Mouse (Mus musculus): ENCODE measurements around the gene Zdhhc18. TPM values are rescaled to one million over a fixed set of nuclear protein-coding genes. Genes with fewer than 3 reads are reported as not detected.
A peak's percentile ranks its signal among the peaks of the same experiment; 100 is the strongest.

Zdhhc18 gene
- polyA plus RNA-seq, 1 experiment from 2014 or later: 1.9 TPM

- DNase-seq (ENCODE audit: low spot score) (no peak), ATAC-seq (replicated peaks; ENCODE audit: low FRiP score, low TSS enrichment, low read depth) (no peak)
- Histone ChIP-seq H3K4me1 (replicated peaks; ENCODE audit: control insufficient read depth, insufficient read depth, low read length) (peaks cover 28% of the 10 kb centered on the region), H3K9ac (ENCODE audit: low read length) (no peak overlapping the region), H3K27me3 (replicated peaks; ENCODE audit: control insufficient read depth, insufficient read depth, low read length) (no peaks in the 10 kb centered on the region), H3K36me3 (ENCODE audit: control insufficient read depth, insufficient read depth, low read length) (peaks cover 41% of the 10 kb centered on the region), H3K4me2 (ENCODE audit: low read length) (no peak overlapping the region), H3K27ac (ENCODE audit: low read depth) (no peak overlapping the region), H3K9me3 (ENCODE audit: control insufficient read depth, low read length) (no peaks in the 10 kb centered on the region), H3K4me3 (ENCODE audit: low read depth, low read length) (no peak overlapping the region)
- 79% methylated on average over 7 of the region's 7 CpGs for WGBS
These were observed 27.3 kb upstream of the Zdhhc18 start for GRCm38 (mm10) chr4:133677266-133677665.

- H3K4me2 ChIP-seq (ENCODE audit: low read length): 0 out of 2 replicates have a peak overlapping the region, but pooled peaks have one; percentile 2
- no peak overlapping the region for H3K9ac ChIP-seq (ENCODE audit: low read length)
- no peaks in the 10 kb centered on the region for H3K27me3 ChIP-seq (replicated peaks; ENCODE audit: control insufficient read depth, insufficient read depth, low read length)
- no peak for ATAC-seq (replicated peaks; ENCODE audit: low FRiP score, low TSS enrichment, low read depth)
- no peak for DNase-seq (ENCODE audit: low spot score)
- WGBS: 24% methylated on average over 3 of the region's 3 CpGs
- no peak overlapping the region for H3K4me3 ChIP-seq (ENCODE audit: low read depth, low read length)
- H3K4me1 ChIP-seq (replicated peaks; ENCODE audit: control insufficient read depth, insufficient read depth, low read length): peaks cover 28% of the 10 kb centered on the region
- H3K27ac ChIP-seq (ENCODE audit: low read depth): peak overlapping the region; percentile 57; the same call in 1 of the 2 replicates
- peaks cover 30% of the 10 kb centered on the region for H3K36me3 ChIP-seq (ENCODE audit: control insufficient read depth, insufficient read depth, low read length)
- H3K9me3 ChIP-seq (ENCODE audit: control insufficient read depth, low read length): no peaks in the 10 kb centered on the region
These were observed 26.2 kb upstream of the Zdhhc18 start for GRCm38 (mm10) chr4:133676189-133676588.

- Histone ChIP-seq H3K27ac (ENCODE audit: low read depth) (peak overlapping the region; percentile 57; the same call in 1 of the 2 replicates), H3K27me3 (replicated peaks; ENCODE audit: control insufficient read depth, insufficient read depth, low read length) (no peaks in the 10 kb centered on the region), H3K4me2 (ENCODE audit: low read length) (peak overlapping the region; percentile 2; the same call in 1 of the 2 replicates), H3K9me3 (ENCODE audit: control insufficient read depth, low read length) (no peaks in the 10 kb centered on the region), H3K9ac (ENCODE audit: low read length) (0 out of 2 replicates have a peak overlapping the region, but pooled peaks have one; percentile 16), H3K4me3 (ENCODE audit: low read depth, low read length) (no peak overlapping the region), H3K36me3 (ENCODE audit: control insufficient read depth, insufficient read depth, low read length) (peaks cover 24% of the 10 kb centered on the region), H3K4me1 (replicated peaks; ENCODE audit: control insufficient read depth, insufficient read depth, low read length) (peaks cover 32% of the 10 kb centered on the region)
- WGBS: 2% methylated on average over 5 of the region's 5 CpGs
- ATAC-seq (replicated peaks; ENCODE audit: low FRiP score, low TSS enrichment, low read depth) (no peak), DNase-seq (ENCODE audit: low spot score) (peak; percentile 62)
These were observed 25.7 kb upstream of the Zdhhc18 start for GRCm38 (mm10) chr4:133675594-133676016.

- Histone ChIP-seq H3K36me3 (ENCODE audit: control insufficient read depth, insufficient read depth, low read length) (peaks cover 11% of the 10 kb centered on the region), H3K4me1 (replicated peaks; ENCODE audit: control insufficient read depth, insufficient read depth, low read length) (peaks cover 38% of the 10 kb centered on the region), H3K4me2 (ENCODE audit: low read length) (peak overlapping the region; percentile 44), H3K27ac (ENCODE audit: low read depth) (peak overlapping the region; percentile 98; the same call in 1 of the 2 replicates), H3K4me3 (ENCODE audit: low read depth, low read length) (no peak overlapping the region), H3K9ac (ENCODE audit: low read length) (no peak overlapping the region), H3K9me3 (ENCODE audit: control insufficient read depth, low read length) (no peaks in the 10 kb centered on the region), H3K27me3 (replicated peaks; ENCODE audit: control insufficient read depth, insufficient read depth, low read length) (no peaks in the 10 kb centered on the region)
- ATAC-seq (replicated peaks; ENCODE audit: low FRiP score, low TSS enrichment, low read depth) (no peak), DNase-seq (ENCODE audit: low spot score) (no peak)
- WGBS: 66% methylated on average over 8 of the region's 8 CpGs
These were observed 24.4 kb upstream of the Zdhhc18 start for GRCm38 (mm10) chr4:133674331-133674695.

- no peaks in the 10 kb centered on the region for H3K9me3 ChIP-seq (ENCODE audit: control insufficient read depth, low read length)
- peak overlapping the region; percentile 57; the same call in 1 of the 2 replicates for H3K4me3 ChIP-seq (ENCODE audit: low read depth, low read length)
- WGBS: 26% methylated on average over 10 of the region's 10 CpGs
- DNase-seq (ENCODE audit: low spot score) (no peak), ATAC-seq (replicated peaks; ENCODE audit: low FRiP score, low TSS enrichment, low read depth) (no peak)
- peak overlapping the region; percentile 44 for H3K4me2 ChIP-seq (ENCODE audit: low read length)
- H3K27me3 ChIP-seq (replicated peaks; ENCODE audit: control insufficient read depth, insufficient read depth, low read length): no peaks in the 10 kb centered on the region
- H3K27ac ChIP-seq (ENCODE audit: low read depth): peak overlapping the region; percentile 98
- peaks cover 38% of the 10 kb centered on the region for H3K4me1 ChIP-seq (replicated peaks; ENCODE audit: control insufficient read depth, insufficient read depth, low read length)
- peaks cover 9% of the 10 kb centered on the region for H3K36me3 ChIP-seq (ENCODE audit: control insufficient read depth, insufficient read depth, low read length)
- no peak overlapping the region for H3K9ac ChIP-seq (ENCODE audit: low read length)
These were observed 23.8 kb upstream of the Zdhhc18 start for GRCm38 (mm10) chr4:133673666-133674330.

- peak; percentile 1; the same call in 1 of the 2 replicates for ATAC-seq (replicated peaks; ENCODE audit: low FRiP score, low TSS enrichment, low read depth)
- Histone ChIP-seq H3K9me3 (ENCODE audit: control insufficient read depth, low read length) (no peaks in the 10 kb centered on the region), H3K9ac (ENCODE audit: low read length) (peak overlapping the region; percentile 80), H3K4me3 (ENCODE audit: low read depth, low read length) (peak overlapping the region; percentile 57), H3K27ac (ENCODE audit: low read depth) (peak overlapping the region; percentile 98), H3K4me1 (replicated peaks; ENCODE audit: control insufficient read depth, insufficient read depth, low read length) (peaks cover 38% of the 10 kb centered on the region), H3K27me3 (replicated peaks; ENCODE audit: control insufficient read depth, insufficient read depth, low read length) (no peaks in the 10 kb centered on the region), H3K36me3 (ENCODE audit: control insufficient read depth, insufficient read depth, low read length) (peaks cover 6% of the 10 kb centered on the region), H3K4me2 (ENCODE audit: low read length) (peak overlapping the region; percentile 44)
- no peak for DNase-seq (ENCODE audit: low spot score)
- under 1% methylated on average over 24 of the region's 24 CpGs for WGBS
These were observed 23.1 kb upstream of the Zdhhc18 start for GRCm38 (mm10) chr4:133672845-133673647.

GRCm38 (mm10) chr4:133671881-133672844, 22.2 kb upstream of the Zdhhc18 start, which contains the start of gene Pigv:
Gene Pigv (minus strand): TSS chr4:133672647.
- Histone ChIP-seq H3K4me1 (replicated peaks; ENCODE audit: control insufficient read depth, insufficient read depth, low read length) (peaks cover 36% of the 10 kb centered on the region), H3K27ac (ENCODE audit: low read depth) (peak within 1 kb of the TSS; percentile 98), H3K4me3 (ENCODE audit: low read depth, low read length) (peak within 1 kb of the TSS; percentile 57), H3K9ac (ENCODE audit: low read length) (peak within 1 kb of the TSS; percentile 80), H3K27me3 (replicated peaks; ENCODE audit: control insufficient read depth, insufficient read depth, low read length) (no peaks in the 10 kb centered on the region), H3K4me2 (ENCODE audit: low read length) (peak within 1 kb of the TSS; percentile 44), H3K36me3 (ENCODE audit: control insufficient read depth, insufficient read depth, low read length) (peaks cover 13% of the 10 kb centered on the region), H3K9me3 (ENCODE audit: control insufficient read depth, low read length) (no peaks in the 10 kb centered on the region)
- DNase-seq (ENCODE audit: low spot score) (peak; percentile 97), ATAC-seq (replicated peaks; ENCODE audit: low FRiP score, low TSS enrichment, low read depth) (peak; percentile 86)
- under 1% methylated on average over 65 of the region's 76 CpGs for WGBS
